Mouse (Mus musculus) adrenal gland, postnatal 25 days (tissue): ENCODE measurements around the gene Hist1h2be. TPM values are rescaled to one million over a fixed set of nuclear protein-coding genes. Genes with fewer than 3 reads are reported as not detected.
"Not testable (repeated sequence)": the region's sequence is repeated elsewhere in the genome, so short reads cannot be mapped to it uniquely, and the experiment has no call there.

Experiments used
- DNase-seq: peaks from one replicate; pipeline ENCODE4 v3.0.0; 2021; ENCODE audit warnings: mixed read lengths
- total RNA-seq: library from RNA; stranded (reverse); gene quantifications from 2 replicates; pipeline ENCODE4 v1.2.3, GENCODE M21; 2021

The Hist1h2be gene
- total RNA-seq, 1 experiment from 2014 or later = 18.8 TPM

GRCm38 (mm10) chr13:23551146-23551834, 69.6 kb downstream of the Hist1h2be start, which contains the start of gene Hist1h4f:
TSS of gene Hist1h4f (minus strand) at chr13:23551648.
- peak; percentile 70 for DNase-seq

- DNase-seq = no peak
Measured at GRCm38 (mm10) chr13:23550761-23551145, 70.2 kb downstream of the Hist1h2be start.

- DNase-seq = no peak
Measured at GRCm38 (mm10) chr13:23546694-23547093, 74.2 kb downstream of the Hist1h2be start.

GRCm38 (mm10) chr13:23544787-23545120, 76.2 kb downstream of the Hist1h2be start:
- not testable (repeated sequence) for DNase-seq

GRCm38 (mm10) chr13:23543965-23544786, 76.7 kb downstream of the Hist1h2be start, which contains the start of gene Hist1h3f:
TSS of gene Hist1h3f (plus strand) at chr13:23544052.
- peak; percentile 53 for DNase-seq

DNA sequence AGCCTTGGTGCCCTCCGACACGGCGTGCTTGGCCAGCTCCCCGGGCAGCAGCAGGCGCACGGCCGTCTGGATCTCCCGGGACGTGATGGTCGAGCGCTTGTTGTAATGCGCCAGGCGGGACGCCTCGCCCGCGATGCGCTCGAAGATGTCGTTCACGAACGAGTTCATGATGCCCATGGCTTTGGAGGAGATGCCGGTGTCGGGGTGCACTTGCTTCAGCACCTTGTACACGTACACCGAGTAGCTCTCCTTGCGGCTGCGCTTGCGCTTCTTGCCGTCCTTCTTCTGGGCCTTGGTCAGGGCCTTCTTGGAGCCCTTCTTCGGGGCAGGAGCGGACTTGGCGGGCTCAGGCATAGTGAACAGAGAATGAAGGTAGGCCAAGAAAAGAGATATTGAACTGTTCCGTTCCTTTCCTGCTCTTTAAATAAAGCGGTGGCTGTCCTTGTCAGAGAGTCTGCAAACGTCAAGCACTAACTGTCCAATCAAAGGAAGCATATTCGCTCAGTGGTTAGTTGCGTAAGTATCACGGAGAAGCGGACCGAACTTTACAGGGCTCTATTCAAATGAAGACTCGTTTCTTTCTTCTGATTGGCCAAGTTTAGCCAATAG, 77.8 kb downstream of the Hist1h2be start, which contains the start of gene Hist1h2bh:
Hist1h2bh (minus strand) TSS at position 394 of the 609 bp plus-strand sequence.
- peak; percentile 22 for DNase-seq

- not testable (repeated sequence) for DNase-seq
Measured at GRCm38 (mm10) chr13:23542225-23542980, 78.5 kb downstream of the Hist1h2be start.

- no peak for DNase-seq
Measured at GRCm38 (mm10) chr13:23541497-23541896, 79.4 kb downstream of the Hist1h2be start.

- DNase-seq = not testable (repeated sequence)
Measured at GRCm38 (mm10) chr13:23539821-23540220, 81.1 kb downstream of the Hist1h2be start.

GRCm38 (mm10) chr13:23538249-23538648, 82.7 kb downstream of the Hist1h2be start:
- DNase-seq = no peak

DNA sequence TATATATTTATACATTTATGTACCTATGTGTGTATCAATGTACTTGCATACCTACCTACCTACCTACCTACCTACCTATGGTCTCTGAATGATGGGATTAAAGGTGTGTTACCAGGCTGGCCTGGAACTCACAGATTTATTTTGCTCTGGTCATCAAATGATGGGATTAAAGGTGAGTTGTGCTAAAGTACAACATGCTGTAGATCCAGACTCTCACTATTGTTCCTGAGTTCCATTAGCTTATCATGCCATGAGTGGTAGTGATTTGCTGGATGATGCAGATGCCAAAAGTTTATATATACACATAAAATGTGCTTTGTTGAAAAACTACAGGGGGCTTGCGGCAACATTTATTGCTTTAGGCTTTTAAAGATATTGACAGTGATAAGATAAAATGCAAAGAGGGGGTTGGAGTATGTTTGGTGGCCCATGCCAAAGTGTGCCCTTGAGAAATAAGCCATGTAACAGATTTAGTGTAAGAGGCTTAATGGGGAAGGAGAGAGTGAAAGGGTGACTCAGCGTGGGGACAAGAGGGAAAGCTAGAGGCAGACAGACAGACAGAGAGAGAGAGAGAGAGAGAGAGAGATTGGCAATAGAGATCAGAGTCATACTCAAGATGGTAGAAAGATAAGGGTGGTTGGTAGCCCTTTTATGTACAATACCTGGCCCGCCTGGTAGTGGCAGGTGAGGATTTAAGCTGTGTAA, 83.8 kb downstream of the Hist1h2be start:
- DNase-seq = no peak

GRCm38 (mm10) chr13:23536076-23536822, 84.7 kb downstream of the Hist1h2be start:
- no peak for DNase-seq

- DNase-seq = peak; percentile 78
Measured at GRCm38 (mm10) chr13:23535137-23536075, 85.5 kb downstream of the Hist1h2be start, which contains the start of gene Hist1h3g. TSS of gene Hist1h3g (plus strand) at chr13:23535422.

DNA sequence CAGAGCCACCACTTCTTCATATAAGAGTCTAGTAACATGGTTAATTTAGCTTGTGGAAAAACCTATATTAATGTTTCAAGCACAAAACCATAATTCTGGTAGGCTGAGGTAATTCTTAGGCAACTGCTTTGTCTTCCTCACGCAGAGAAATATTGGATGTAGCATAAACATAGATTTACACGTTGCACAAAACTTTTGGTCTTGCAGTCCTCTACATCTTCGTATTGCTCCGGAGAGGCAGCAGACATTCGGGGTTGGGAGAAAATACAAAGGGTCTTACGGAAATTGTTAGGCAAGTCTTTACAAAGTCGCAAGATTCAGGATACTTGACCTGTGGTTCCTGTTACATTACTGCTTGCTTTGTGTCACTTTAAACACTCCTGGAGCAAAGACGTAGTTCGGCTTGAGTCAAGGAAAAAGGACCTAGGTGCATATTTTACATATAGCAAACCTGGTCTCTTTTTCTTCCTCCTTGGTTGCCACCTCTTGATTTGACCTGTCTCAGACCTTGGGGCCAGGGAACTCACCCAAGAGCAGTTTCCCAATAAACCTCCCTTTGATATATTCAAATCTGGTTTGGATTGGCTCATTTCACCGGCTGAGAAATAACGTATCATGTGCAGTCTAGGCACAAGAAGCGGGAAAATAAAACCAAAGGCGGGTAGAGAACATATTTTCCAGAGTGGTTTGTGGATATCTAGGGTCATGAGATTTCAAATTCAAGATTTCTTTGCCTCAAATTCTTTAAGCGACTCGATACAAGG, 86.4 kb downstream of the Hist1h2be start:
- no peak for DNase-seq
